Comparison of ENCODE assay signal across 7 mouse cellular contexts in the genomic region with DNA sequence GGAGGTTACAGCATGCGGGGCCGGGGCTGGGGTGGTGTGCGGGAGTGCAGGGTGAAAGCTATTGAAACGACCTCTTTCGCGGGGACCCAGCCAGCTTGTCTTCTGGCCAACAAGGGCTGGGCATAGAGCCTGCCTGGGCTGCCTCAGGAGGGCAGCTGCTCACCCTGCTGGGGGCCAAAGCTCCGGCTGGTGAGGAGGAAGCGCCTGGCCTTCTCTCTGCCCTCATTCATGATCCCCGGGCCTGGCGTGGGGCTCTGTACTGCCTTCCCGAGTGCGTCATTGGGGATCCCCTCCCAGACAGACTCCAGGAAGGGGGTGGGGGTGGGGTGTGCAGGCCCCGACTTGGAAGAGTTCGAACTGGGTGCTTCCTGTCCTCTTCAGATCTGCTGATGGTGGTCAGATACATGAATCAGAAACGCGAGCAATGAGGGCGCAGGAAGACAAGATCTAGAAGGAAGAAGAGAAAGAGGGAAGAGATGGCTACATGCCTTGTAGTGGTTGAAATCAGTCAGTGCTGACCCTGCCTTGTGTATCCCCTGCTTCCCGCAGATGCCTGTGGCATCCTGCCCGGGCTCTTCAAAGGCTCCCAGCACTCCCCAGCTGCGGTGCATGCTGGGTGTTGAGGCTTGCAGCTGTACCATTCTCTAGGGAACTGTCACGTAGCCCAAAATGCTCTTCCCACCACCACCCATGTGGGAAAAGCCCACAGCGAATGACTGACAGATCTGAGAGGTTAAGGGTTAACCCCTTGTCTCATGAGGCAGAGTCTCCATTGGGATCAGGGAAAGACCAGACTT. TPM values are rescaled to one million over a fixed set of nuclear protein-coding genes. Genes with fewer than 3 reads are reported as not detected.
DNase-seq lines count a peak whose midpoint lies in the region; ATAC-seq and TF ChIP-seq lines count a peak whose summit lies in the region.

No protein-coding gene starts in this region.

- H3K4me1 ChIP-seq in lung, embryonic 15.5 days, result peaks cover 10% of the 10 kb centered on the region; the same call in 1 of the 2 replicates
- peaks cover 3 to 4% of the 10 kb centered on the region in 2 experiments; a peak in 1 of 4 replicates for H3K4me1 ChIP-seq in heart, embryonic 14.5 days (ENCODE audit: control insufficient read depth in 2 of 2, insufficient read depth in 2 of 2, low read length in 2 of 2)
- H3K4me1 ChIP-seq in liver, postnatal 0 days (ENCODE audit: insufficient read depth), result no peaks in the 10 kb centered on the region
- no peaks in the 10 kb centered on the region for H3K4me1 ChIP-seq in thymus, adult 2 months (replicated peaks; ENCODE audit: control insufficient read depth, insufficient read depth, low read length)

- 9% methylated on average over 22 of the region's 22 CpGs for WGBS in lung, embryonic 15.5 days
- WGBS in heart, embryonic 14.5 days, result 16% methylated on average over 22 of the region's 22 CpGs
- 11% methylated on average over 22 of the region's 22 CpGs for WGBS in liver, postnatal 0 days (ENCODE audit: insufficient replicate concordance)
- WGBS in thymus, adult 2 months, result 19% methylated on average over 22 of the region's 22 CpGs

- DNase-seq in lung, postnatal 36 days, result no peak
- peak; percentile 94 to 95 for DNase-seq in cerebellum, postnatal 25 days
- no peak for DNase-seq in liver, postnatal 0 days
- no peak for DNase-seq in urinary bladder, postnatal 10 days (ENCODE audit: low spot score)
- no peak for DNase-seq in thymus, adult 2 months

- peak overlapping the region; percentile 59; the same call in 1 of the 2 replicates for H3K27ac ChIP-seq in lung, embryonic 15.5 days
- H3K27ac ChIP-seq in heart, embryonic 14.5 days (replicated peaks in 1 of 2; ENCODE audit: control insufficient read depth in 1 of 2, insufficient read depth in 1 of 2, low read depth in 2 of 2, low read length in 2 of 2), result no peak overlapping the region
- no peak overlapping the region for H3K27ac ChIP-seq in liver, postnatal 0 days (ENCODE audit: low read depth)
- H3K27ac ChIP-seq in thymus, adult 2 months (ENCODE audit: control insufficient read depth, insufficient read depth, low read length), result no peak overlapping the region

- peak overlapping the region; percentile 31 for H3K4me2 ChIP-seq in lung, embryonic 15.5 days
- H3K4me2 ChIP-seq in heart, embryonic 14.5 days (ENCODE audit: low read length), result peak overlapping the region; percentile 8
- H3K4me2 ChIP-seq in liver, postnatal 0 days (ENCODE audit: low read depth, low read length), result 0 out of 2 replicates have a peak overlapping the region, but pooled peaks have one; percentile 26

- no peak overlapping the region for H3K9ac ChIP-seq in lung, embryonic 15.5 days
- no peak overlapping the region for H3K9ac ChIP-seq in heart, embryonic 14.5 days (ENCODE audit: low read length)
- no peak overlapping the region for H3K9ac ChIP-seq in liver, postnatal 0 days (replicated peaks)

- H3K36me3 ChIP-seq in lung, embryonic 15.5 days, result no peaks in the 10 kb centered on the region
- H3K36me3 ChIP-seq in heart, embryonic 14.5 days (ENCODE audit: control insufficient read depth, insufficient read depth, low read length), result no peaks in the 10 kb centered on the region
- H3K36me3 ChIP-seq in liver, postnatal 0 days (replicated peaks; ENCODE audit: insufficient read depth, low read length), result no peaks in the 10 kb centered on the region
- H3K36me3 ChIP-seq in thymus, adult 2 months (ENCODE audit: control insufficient read depth, insufficient read depth, low read length), result no peaks in the 10 kb centered on the region

- no peak overlapping the region for H3K4me3 ChIP-seq in lung, embryonic 15.5 days
- no peak overlapping the region for H3K4me3 ChIP-seq in heart, embryonic 14.5 days (ENCODE audit: control insufficient read depth in 1 of 2, insufficient read depth in 1 of 2, low read depth in 1 of 2, low read length in 2 of 2)
- H3K4me3 ChIP-seq in liver, postnatal 0 days (ENCODE audit: low read depth, low read length), result no peak overlapping the region
- no peak overlapping the region for H3K4me3 ChIP-seq in thymus, adult 2 months (ENCODE audit: control insufficient read depth, insufficient read depth, low read length)

- peaks cover 6% of the 10 kb centered on the region; the same call in 1 of the 2 replicates for H3K27me3 ChIP-seq in lung, embryonic 15.5 days
- peaks cover 14% of the 10 kb centered on the region for H3K27me3 ChIP-seq in heart, embryonic 14.5 days (ENCODE audit: control insufficient read depth, insufficient read depth, low read length)
- peaks cover 10% of the 10 kb centered on the region; the same call in 1 of the 2 replicates for H3K27me3 ChIP-seq in liver, postnatal 0 days (ENCODE audit: insufficient read depth, low read length)
- no peaks in the 10 kb centered on the region; the same call in 1 of the 2 replicates for H3K27me3 ChIP-seq in thymus, adult 2 months (ENCODE audit: control insufficient read depth, insufficient read depth, low read length)

- TF ChIP-seq CTCF in liver, postnatal 0 days (IDR thresholded peaks at IDR 0.05; ENCODE audit: low read depth), result no peak
- TF ChIP-seq CTCF in thymus, adult 2 months (IDR thresholded peaks at IDR 0.05; ENCODE audit: borderline replicate concordance, control insufficient read depth, extremely low read depth, insufficient read depth, low read length, poor library complexity), result no peak

- H3K9me3 ChIP-seq in lung, embryonic 15.5 days, result no peaks in the 10 kb centered on the region
- H3K9me3 ChIP-seq in heart, embryonic 14.5 days (ENCODE audit: control insufficient read depth, low read length), result no peaks in the 10 kb centered on the region
- no peaks in the 10 kb centered on the region for H3K9me3 ChIP-seq in liver, postnatal 0 days (ENCODE audit: low read length)

- TF ChIP-seq EP300 in liver, postnatal 0 days (IDR thresholded peaks at IDR 0.05; ENCODE audit: low read depth), result no peak

- ATAC-seq in lung, embryonic 15.5 days (ENCODE audit: borderline replicate concordance, extremely low read depth, low FRiP score, low TSS enrichment), result peak; percentile 91
- no peak for ATAC-seq in heart, embryonic 14.5 days (ENCODE audit: insufficient number of reproducible peaks, insufficient read depth, low FRiP score, low read depth)
- no peak for ATAC-seq in liver, postnatal 0 days

- TF ChIP-seq POLR2A in thymus, adult 2 months (IDR thresholded peaks at IDR 0.05; ENCODE audit: control insufficient read depth, extremely low read depth, insufficient read depth, low read length, poor library complexity), result no peak

RNA-seq across cellular contexts. Expression of a gene that starts 9.5 kb away (rescaled TPM):
- polyA plus RNA-seq in lung, embryonic 15.5 days (2015; fragmentation: Nextera tagmentation; extraction: Ambion mirVana), result 15.5 and 15.8 TPM in 2 replicates
- polyA plus RNA-seq in heart, embryonic 14.5 days (2014; fragmentation: Nextera tagmentation; extraction: Ambion mirVana), result 0.42 and 0.65 TPM in 2 replicates
- not detected in 2 replicates for polyA plus RNA-seq in liver, postnatal 0 days (2015; fragmentation: Nextera tagmentation; extraction: Ambion mirVana)
- 0.73 and 0.84 TPM in 2 replicates for polyA plus RNA-seq in thymus, adult 2 months (2012; rRNA removed)

RNA-seq across cellular contexts. Expression of a gene that starts 37.9 kb away (rescaled TPM):
- polyA plus RNA-seq in lung, embryonic 15.5 days (2015; fragmentation: Nextera tagmentation; extraction: Ambion mirVana), result 8.3 and 8.6 TPM in 2 replicates
- 4.3 and 5.7 TPM in 2 replicates for polyA plus RNA-seq in heart, embryonic 14.5 days (2014; fragmentation: Nextera tagmentation; extraction: Ambion mirVana)
- 1.8 and 2.5 TPM in 2 replicates for polyA plus RNA-seq in liver, postnatal 0 days (2015; fragmentation: Nextera tagmentation; extraction: Ambion mirVana)
- polyA plus RNA-seq in thymus, adult 2 months (2012; rRNA removed), result 5.9 and 6.4 TPM in 2 replicates

Comparison
In these comparisons a context has a peak if more than half of its experiments do, and no peak if none do; other contexts are left out.
1. DNase-seq: peak in cerebellum, postnatal 25 days (2 of 2); none in lung, postnatal 36 days (single experiment), liver, postnatal 0 days (single experiment), urinary bladder, postnatal 10 days (single experiment) and thymus, adult 2 months (single experiment).
2. Peak in every context shown above with its lines, with median percentiles within 50 percentile points of each other: H3K4me2 ChIP-seq.